ENCODE assay signal across 22 mouse cellular contexts in the genomic region with DNA sequence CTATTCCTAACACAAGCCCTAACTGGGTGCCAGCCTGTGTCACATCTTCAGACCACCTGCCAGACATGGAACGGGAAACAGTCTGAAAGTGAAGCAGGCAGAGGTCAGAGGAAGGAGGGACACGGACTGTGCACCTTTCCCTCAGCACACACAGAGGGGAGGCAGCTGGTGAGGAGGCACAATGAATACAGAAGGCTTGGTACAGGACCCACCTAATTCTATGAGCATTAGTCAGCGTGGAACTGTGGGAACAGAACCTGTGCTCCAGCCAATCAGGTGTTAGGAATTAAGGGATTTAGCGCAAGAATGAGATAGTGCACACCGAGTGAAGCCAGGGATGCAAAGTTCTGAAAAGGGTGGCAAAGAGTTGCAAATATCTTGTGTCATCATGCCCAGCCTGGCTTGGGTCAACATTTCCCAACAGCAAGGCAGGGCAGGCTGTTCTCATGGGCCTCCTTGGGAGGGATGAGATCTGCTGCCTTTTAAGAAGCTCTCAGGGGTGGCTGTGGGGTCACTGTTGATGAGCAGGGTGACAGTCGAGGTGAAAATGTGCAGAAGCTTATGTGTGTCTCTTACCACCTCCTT. TPM values are rescaled to one million over a fixed set of nuclear protein-coding genes. Genes with fewer than 3 reads are reported as not detected.
A peak's percentile ranks its signal among the peaks of the same experiment; 100 is the strongest.
DNase-seq lines count a peak whose midpoint lies in the region; ATAC-seq lines count a peak whose summit lies in the region.
"Had no signal": no experiment of that assay in that cellular context is flagged by ENCODE, and none has a peak within 500 bp of the region (broad histone marks: within the 10 kb centered on the region; RNA-seq: fewer than 3 reads in every experiment).

No protein-coding gene starts in this region.

- WGBS in stomach, embryonic 16.5 days, result 63% methylated on average over 6 of the region's 6 CpGs
- WGBS in hindbrain, embryonic 16.5 days, result 82% methylated on average over 6 of the region's 6 CpGs

- peaks cover 4% of the 10 kb centered on the region; the same call in 1 of the 2 replicates for H3K4me1 ChIP-seq in stomach, embryonic 16.5 days (ENCODE audit: control insufficient read depth, insufficient read depth, low read length)
- H3K4me1 ChIP-seq in hindbrain, embryonic 16.5 days (ENCODE audit: control insufficient read depth, insufficient read depth, low read depth, low read length), result no peaks in the 10 kb centered on the region
- H3K4me1 ChIP-seq: embryonic facial prominence, embryonic 15.5 days; forebrain, embryonic 15.5 days; hindbrain, embryonic 15.5 days had no signal

- ATAC-seq in stomach, embryonic 16.5 days (ENCODE audit: insufficient read depth, low FRiP score), result peak; percentile 74
- ATAC-seq in hindbrain, embryonic 16.5 days, result no peak
- ATAC-seq: CD4-positive, CD25-positive, alpha-beta regulatory T cell, adult 4 months; forebrain, embryonic 15.5 days; inflammation-experienced regulatory T-cells, adult 6 months had no signal

- no peak overlapping the region for H3K4me3 ChIP-seq in stomach, embryonic 16.5 days (replicated peaks; ENCODE audit: low read length)
- no peak overlapping the region for H3K4me3 ChIP-seq in hindbrain, embryonic 16.5 days (ENCODE audit: low read length)
- H3K4me3 ChIP-seq: embryonic facial prominence, embryonic 15.5 days; erythroblast, embryonic 14.5 days; forebrain, embryonic 15.5 days; heart, embryonic 12.5 days; hindbrain, embryonic 15.5 days had no signal

- H3K9me3 ChIP-seq in stomach, embryonic 16.5 days (replicated peaks; ENCODE audit: control insufficient read depth, low read length), result no peaks in the 10 kb centered on the region
- no peaks in the 10 kb centered on the region for H3K9me3 ChIP-seq in hindbrain, embryonic 16.5 days (ENCODE audit: control insufficient read depth, low read length)
- H3K9me3 ChIP-seq: embryonic facial prominence, embryonic 15.5 days; forebrain, embryonic 15.5 days; G1E; heart, embryonic 12.5 days; hindbrain, embryonic 15.5 days had no signal

- no peaks in the 10 kb centered on the region for H3K27me3 ChIP-seq in stomach, embryonic 16.5 days (ENCODE audit: control insufficient read depth, insufficient read depth, low read length)
- H3K27me3 ChIP-seq in hindbrain, embryonic 16.5 days (replicated peaks; ENCODE audit: control insufficient read depth, insufficient read depth, low read length), result no peaks in the 10 kb centered on the region
- H3K27me3 ChIP-seq: embryonic facial prominence, embryonic 15.5 days; forebrain, embryonic 15.5 days; heart, embryonic 12.5 days; hindbrain, embryonic 15.5 days had no signal

- DNase-seq in 3T3-L1 (ENCODE audit: low read depth, low spot score), result peak; percentile 21
- peak; percentile 42 for DNase-seq in Muller cell, postnatal 12 days (ENCODE audit: inconsistent ontology term)
- peak; percentile 33 for DNase-seq in fat pad, adult 2 months (ENCODE audit: extremely low read depth, low read depth, low spot score)
- no peak for DNase-seq in spleen, postnatal 14 days (ENCODE audit: low spot score in 2 of 2)
- no peak for DNase-seq in right cerebral cortex, adult 18-20 months
- DNase-seq: adrenal gland, adult 8-10 months; adrenal gland, postnatal 36 days; B cell, adult 2 months; cerebellum, adult 2 months; cerebellum, postnatal 10 days; embryo, embryonic 11 days; gastrocnemius, postnatal 10 days had no signal

- peak overlapping the region; percentile 78 for H3K27ac ChIP-seq in stomach, embryonic 16.5 days (ENCODE audit: low read length)
- no peak overlapping the region for H3K27ac ChIP-seq in hindbrain, embryonic 16.5 days (ENCODE audit: low read depth, low read length)
- H3K27ac ChIP-seq: embryonic facial prominence, embryonic 15.5 days; forebrain, embryonic 15.5 days; hindbrain, embryonic 15.5 days had no signal

- H3K36me3 ChIP-seq in stomach, embryonic 16.5 days (ENCODE audit: control insufficient read depth, insufficient read depth, low read length), result no peaks in the 10 kb centered on the region
- H3K36me3 ChIP-seq in hindbrain, embryonic 16.5 days (ENCODE audit: control insufficient read depth, insufficient read depth, low read length), result no peaks in the 10 kb centered on the region
- H3K36me3 ChIP-seq: embryonic facial prominence, embryonic 15.5 days; forebrain, embryonic 15.5 days; G1E; heart, embryonic 12.5 days; hindbrain, embryonic 15.5 days had no signal

- no peak overlapping the region for H3K9ac ChIP-seq in stomach, embryonic 16.5 days (ENCODE audit: low read length)
- H3K9ac ChIP-seq in hindbrain, embryonic 16.5 days (ENCODE audit: low read depth, low read length), result no peak overlapping the region
- H3K9ac ChIP-seq: embryonic facial prominence, embryonic 15.5 days; forebrain, embryonic 15.5 days; heart, embryonic 12.5 days; hindbrain, embryonic 15.5 days had no signal

- no peak overlapping the region for H3K4me2 ChIP-seq in stomach, embryonic 16.5 days (ENCODE audit: low read depth, low read length)
- H3K4me2 ChIP-seq in hindbrain, embryonic 16.5 days (ENCODE audit: low read length), result no peak overlapping the region
- H3K4me2 ChIP-seq: embryonic facial prominence, embryonic 15.5 days; forebrain, embryonic 15.5 days; heart, embryonic 12.5 days; hindbrain, embryonic 15.5 days had no signal

RNA-seq across cellular contexts. Expression of gene Ints7, which starts 57.2 kb away (rescaled TPM):
- 46.1 and 47.8 TPM in 2 replicates for polyA plus RNA-seq in stomach, embryonic 16.5 days (2015; fragmentation: Nextera tagmentation; extraction: Ambion mirVana)
- 26.7 and 35.7 TPM in 2 replicates for polyA plus RNA-seq in hindbrain, embryonic 16.5 days (2015; fragmentation: Nextera tagmentation; extraction: Ambion mirVana)

RNA-seq across cellular contexts. Expression of gene Dtl, which starts 57.3 kb away (rescaled TPM):
- 37.6 and 39.9 TPM in 2 replicates for polyA plus RNA-seq in stomach, embryonic 16.5 days (2015; fragmentation: Nextera tagmentation; extraction: Ambion mirVana)
- 7.1 and 10.0 TPM in 2 replicates for polyA plus RNA-seq in hindbrain, embryonic 16.5 days (2015; fragmentation: Nextera tagmentation; extraction: Ambion mirVana)

Comparison
In these comparisons a context has a peak if more than half of its experiments do, and no peak if none do; other contexts are left out.
1. DNase-seq: peak in 3T3-L1 (single experiment), Muller cell, postnatal 12 days (single experiment) and fat pad, adult 2 months (single experiment); none in spleen, postnatal 14 days (0 of 2) and right cerebral cortex, adult 18-20 months (single experiment).